Mouse (Mus musculus) embryonic facial prominence, embryonic 10.5 days (tissue): ENCODE results near the gene Coro6. TPM values are rescaled to one million over a fixed set of nuclear protein-coding genes. Genes with fewer than 3 reads are reported as not detected.
A peak's percentile ranks its signal among the peaks of the same experiment; 100 is the strongest.

Experiments
- DNase-seq: peaks from one replicate; pipeline ENCODE4 v3.0.0-alpha.2; 2017; ENCODE audit warnings: low spot score
- H3K27ac ChIP-seq: fragments of 300-500 bp; sonication (generic); replicated peaks from 2 replicates; pipeline ENCODE4 v1.5.1; 2016; ENCODE audit warnings: mild to moderate bottlenecking
- H3K27me3 ChIP-seq: fragments of 300-500 bp; sonication (generic); replicated peaks from 2 replicates; pipeline ENCODE4 v1.6.1; 2016; ENCODE audit warnings: low read depth, mild to moderate bottlenecking; ENCODE audit not compliant: poor library complexity, severe bottlenecking
- H3K36me3 ChIP-seq: fragments of 300-500 bp; sonication (generic); replicated peaks from 2 replicates; pipeline ENCODE4 v1.6.1; 2016; ENCODE audit warnings: mild to moderate bottlenecking, moderate library complexity
- H3K4me1 ChIP-seq: fragments of 300-500 bp; sonication (generic); 2 replicates; pipeline ENCODE4 v1.6.1; 2016
- H3K4me3 ChIP-seq: fragments of 300-500 bp; sonication (generic); 2 replicates; pipeline ENCODE4 v1.5.1; 2016; ENCODE audit warnings: mild to moderate bottlenecking, moderate library complexity
- H3K9me3 ChIP-seq: fragments of 300-500 bp; sonication (generic); 2 replicates; pipeline ENCODE4 v1.6.1; 2016; ENCODE audit warnings: mild to moderate bottlenecking
- WGBS: fragments of 180-500 bp; shearing (Covaris S2); methylation state at CpG from one replicate; pipeline ENCODE4 v1.1.7; 2016; 5-methylcytosine and 5-hydroxymethylcytosine counted together
- polyA plus RNA-seq: library from polyadenylated mRNA; unstranded; fragments of >200 nt; fragmentation: Nextera tagmentation; extraction: Ambion mirVana; gene quantifications from 2 replicates; pipeline ENCODE4 v1.2.1, GENCODE M21; 2016

The Coro6 gene
- polyA plus RNA-seq, 1 experiment from 2014 or later: not detected

- WGBS: 64% methylated on average over 6 of the region's 6 CpGs
- H3K27me3 ChIP-seq: no peaks in the 10 kb centered on the region
- no peak for DNase-seq
Observed at GRCm38 (mm10) chr11:77446628-77447041, 15.6 kb upstream of the Coro6 start.

GRCm38 (mm10) chr11:77449224-77449623 is 13.0 kb upstream of the Coro6 start:
- no peaks in the 10 kb centered on the region for H3K27me3 ChIP-seq
- no peaks in the 10 kb centered on the region for H3K4me1 ChIP-seq
- no peak overlapping the region for H3K4me3 ChIP-seq
- H3K36me3 ChIP-seq: peaks cover 40% of the 10 kb centered on the region
- H3K9me3 ChIP-seq: no peaks in the 10 kb centered on the region
- WGBS: 91% methylated on average over 7 of the region's 7 CpGs
- H3K27ac ChIP-seq: no peak overlapping the region
- no peak for DNase-seq

More at GRCm38 (mm10) chr11:77446628-77447041, 15.6 kb upstream of the Coro6 start:
- H3K27ac ChIP-seq: no peak overlapping the region
- H3K4me3 ChIP-seq: no peak overlapping the region
- no peaks in the 10 kb centered on the region for H3K9me3 ChIP-seq
- no peaks in the 10 kb centered on the region for H3K4me1 ChIP-seq
- peaks cover 35% of the 10 kb centered on the region for H3K36me3 ChIP-seq

DNA sequence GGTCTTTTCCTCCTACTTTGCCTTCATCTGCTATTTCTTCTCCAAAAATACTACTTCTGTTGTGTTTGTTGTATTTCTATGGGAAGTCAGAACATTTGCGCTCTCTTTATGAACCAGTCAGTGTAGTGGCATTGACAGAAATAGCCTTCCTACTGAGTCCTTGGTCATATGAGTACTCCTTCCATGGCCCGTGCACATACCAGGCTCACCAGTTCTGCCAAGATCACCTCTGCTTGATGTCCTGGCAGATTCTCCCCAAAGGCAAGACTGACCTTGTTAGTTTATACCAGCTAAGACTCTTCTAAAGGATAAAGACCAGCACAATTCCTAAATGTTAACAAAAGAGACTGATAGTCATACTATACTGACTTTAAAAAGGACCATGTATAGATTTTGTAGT is 10.5 kb upstream of the Coro6 start:
- no peaks in the 10 kb centered on the region for H3K9me3 ChIP-seq
- no peak for DNase-seq
- WGBS: 91% methylated on average over 2 of the region's 2 CpGs
- H3K27ac ChIP-seq: no peak overlapping the region
- H3K4me1 ChIP-seq: no peaks in the 10 kb centered on the region
- H3K27me3 ChIP-seq: no peaks in the 10 kb centered on the region
- H3K36me3 ChIP-seq: peaks cover 53% of the 10 kb centered on the region
- H3K4me3 ChIP-seq: no peak overlapping the region

DNA sequence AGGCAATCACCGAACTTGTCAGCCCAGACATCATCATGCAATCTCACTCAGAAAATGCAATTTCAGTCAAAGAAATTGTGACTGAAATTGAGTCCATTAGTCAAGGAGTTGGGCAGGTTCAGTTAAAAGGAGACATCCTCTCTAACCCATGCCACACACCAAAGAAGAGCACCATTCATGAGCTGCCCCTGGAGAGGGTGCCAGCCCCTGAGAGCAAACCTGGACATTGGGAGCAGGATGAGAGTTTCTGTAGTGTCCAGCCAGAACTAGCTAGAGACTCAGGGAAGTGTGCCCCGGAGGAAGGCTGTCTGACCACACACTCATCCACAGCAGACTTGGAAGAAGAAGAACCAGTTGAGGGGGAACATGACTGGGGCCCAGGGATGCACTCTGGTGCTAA is 8.8 kb upstream of the Coro6 start:
- H3K4me1 ChIP-seq: no peaks in the 10 kb centered on the region
- no peak overlapping the region for H3K4me3 ChIP-seq
- H3K36me3 ChIP-seq: peaks cover 53% of the 10 kb centered on the region
- no peaks in the 10 kb centered on the region for H3K27me3 ChIP-seq
- no peak overlapping the region for H3K27ac ChIP-seq
- no peaks in the 10 kb centered on the region for H3K9me3 ChIP-seq
- WGBS: 93% methylated on average over 2 of the region's 2 CpGs
- DNase-seq: no peak

- H3K27ac ChIP-seq: no peak overlapping the region
- DNase-seq: no peak
- H3K9me3 ChIP-seq: no peaks in the 10 kb centered on the region
- no peaks in the 10 kb centered on the region for H3K4me1 ChIP-seq
- no peak overlapping the region for H3K4me3 ChIP-seq
- WGBS: 86% methylated on average over 9 of the region's 9 CpGs
- peaks cover 32% of the 10 kb centered on the region for H3K36me3 ChIP-seq
- peaks cover 16% of the 10 kb centered on the region for H3K27me3 ChIP-seq
Observed at GRCm38 (mm10) chr11:77455770-77456510, 6.3 kb upstream of the Coro6 start.

- no peak for DNase-seq
Observed at GRCm38 (mm10) chr11:77456866-77457265, 5.3 kb upstream of the Coro6 start.

DNA sequence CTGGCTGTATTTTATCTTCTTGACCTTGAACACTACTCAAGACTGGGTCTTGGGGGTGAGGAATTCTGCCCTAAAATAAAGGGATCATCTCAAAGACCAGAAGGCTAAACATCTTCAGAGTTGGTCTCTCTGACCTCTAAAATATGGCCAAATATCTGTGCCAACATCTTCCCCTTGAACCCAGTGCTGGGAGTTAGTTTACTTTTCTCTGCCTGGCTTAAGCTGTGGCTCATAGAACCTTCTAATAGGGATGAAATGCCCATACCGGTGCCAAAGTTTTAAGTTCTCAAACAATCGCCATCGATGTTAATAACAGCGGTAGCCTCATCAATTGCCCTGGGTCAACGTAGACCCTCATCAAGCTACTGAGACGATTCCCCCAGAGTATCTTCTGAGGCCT is 355 bp upstream of the Coro6 start:
- no peak for DNase-seq
- Histone ChIP-seq H3K4me3 (peak overlapping the region; percentile 69), H3K36me3 (no peaks in the 10 kb centered on the region), H3K27ac (no peak overlapping the region; the same call in 1 of the 2 replicates), H3K27me3 (peaks cover 75% of the 10 kb centered on the region), H3K4me1 (peaks cover 18% of the 10 kb centered on the region), H3K9me3 (no peaks in the 10 kb centered on the region)
- 6% methylated on average over 6 of the region's 6 CpGs for WGBS

More at GRCm38 (mm10) chr11:77456866-77457265, 5.3 kb upstream of the Coro6 start:
- H3K27ac ChIP-seq: no peak overlapping the region
- no peaks in the 10 kb centered on the region for H3K9me3 ChIP-seq
- H3K36me3 ChIP-seq: peaks cover 30% of the 10 kb centered on the region
- H3K4me3 ChIP-seq: no peak overlapping the region
- H3K27me3 ChIP-seq: peaks cover 25% of the 10 kb centered on the region
- H3K4me1 ChIP-seq: peaks cover 1% of the 10 kb centered on the region
- 81% methylated on average over 6 of the region's 6 CpGs for WGBS

- DNase-seq: no peak
- Histone ChIP-seq H3K4me1 (peaks cover 29% of the 10 kb centered on the region), H3K27ac (no peak overlapping the region), H3K4me3 (peak overlapping the region; percentile 69), H3K27me3 (peaks cover 87% of the 10 kb centered on the region), H3K36me3 (no peaks in the 10 kb centered on the region), H3K9me3 (no peaks in the 10 kb centered on the region)
- 43% methylated on average over 8 of the region's 8 CpGs for WGBS
Observed at GRCm38 (mm10) chr11:77463101-77463445, 862 bp downstream of the Coro6 start.

GRCm38 (mm10) chr11:77463786-77464185 is 1.6 kb downstream of the Coro6 start:
- Histone ChIP-seq H3K27ac (no peak overlapping the region), H3K9me3 (no peaks in the 10 kb centered on the region), H3K36me3 (no peaks in the 10 kb centered on the region), H3K27me3 (peaks cover 94% of the 10 kb centered on the region), H3K4me1 (peaks cover 29% of the 10 kb centered on the region), H3K4me3 (no peak overlapping the region)
- WGBS: 74% methylated on average over 10 of the region's 10 CpGs
- no peak for DNase-seq

- Histone ChIP-seq H3K4me1 (peaks cover 29% of the 10 kb centered on the region), H3K9me3 (no peaks in the 10 kb centered on the region), H3K27ac (no peak overlapping the region), H3K27me3 (peaks cover 98% of the 10 kb centered on the region), H3K4me3 (no peak overlapping the region), H3K36me3 (no peaks in the 10 kb centered on the region; the same call in 1 of the 2 replicates)
- WGBS: 60% methylated on average over 4 of the region's 4 CpGs
- no peak for DNase-seq
Observed at GRCm38 (mm10) chr11:77464684-77465083, 2.5 kb downstream of the Coro6 start.

- DNase-seq: no peak
- no peaks in the 10 kb centered on the region for H3K9me3 ChIP-seq
- H3K36me3 ChIP-seq: peaks cover 2% of the 10 kb centered on the region; the same call in 1 of the 2 replicates
- peaks cover 100% of the 10 kb centered on the region for H3K27me3 ChIP-seq
- no peak overlapping the region for H3K4me3 ChIP-seq
- peaks cover 29% of the 10 kb centered on the region for H3K4me1 ChIP-seq
- 59% methylated on average over 3 of the region's 3 CpGs for WGBS
- no peak overlapping the region for H3K27ac ChIP-seq
Observed at GRCm38 (mm10) chr11:77465111-77465510, 2.9 kb downstream of the Coro6 start.

DNA sequence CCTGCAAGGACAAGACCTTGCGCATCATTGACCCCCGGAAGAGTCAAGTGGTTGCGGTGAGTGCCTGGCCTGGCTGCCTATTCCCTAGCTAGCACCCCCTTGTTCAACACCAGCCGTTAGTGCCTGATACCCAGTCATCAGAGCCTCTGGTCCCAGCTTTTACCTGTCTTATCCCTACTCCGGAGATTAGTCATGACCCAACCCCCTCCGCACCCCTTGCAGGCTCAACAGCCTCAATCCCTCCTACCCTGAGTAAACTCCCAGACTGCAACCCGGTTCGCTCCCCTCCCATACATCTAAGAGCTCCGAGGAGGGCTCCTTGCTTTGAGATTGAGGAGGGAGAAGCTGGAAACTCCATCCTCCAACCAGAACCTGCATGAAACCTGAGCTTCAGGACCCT is 4.3 kb downstream of the Coro6 start:
- H3K4me1 ChIP-seq: peaks cover 29% of the 10 kb centered on the region
- H3K9me3 ChIP-seq: no peaks in the 10 kb centered on the region
- no peak for DNase-seq
- H3K27me3 ChIP-seq: peaks cover 95% of the 10 kb centered on the region
- no peak overlapping the region for H3K27ac ChIP-seq
- H3K4me3 ChIP-seq: peak overlapping the region; percentile 36
- 37% methylated on average over 9 of the region's 9 CpGs for WGBS
- H3K36me3 ChIP-seq: peaks cover 16% of the 10 kb centered on the region

- Histone ChIP-seq H3K36me3 (peaks cover 23% of the 10 kb centered on the region), H3K27ac (no peak overlapping the region; the same call in 1 of the 2 replicates), H3K4me1 (peaks cover 25% of the 10 kb centered on the region), H3K27me3 (peaks cover 89% of the 10 kb centered on the region), H3K4me3 (peak overlapping the region; percentile 36), H3K9me3 (no peaks in the 10 kb centered on the region)
- DNase-seq: peak; percentile 79
- WGBS: 3% methylated on average over 25 of the region's 25 CpGs
Observed at GRCm38 (mm10) chr11:77467157-77467556, 4.9 kb downstream of the Coro6 start.
